Mouse (Mus musculus) telencephalon, adult 2 months (tissue): ENCODE measurements around the gene Elf1.
"Not testable (repeated sequence)": the region's sequence is repeated elsewhere in the genome, so short reads cannot be mapped to it uniquely, and the experiment has no call there.

ENCODE experiments used
- DNase-seq: peaks from one replicate; pipeline ENCODE4 v3.0.0-alpha.2; 2011; ENCODE audit warnings: low read depth, low spot score

Elf1 gene

DNA sequence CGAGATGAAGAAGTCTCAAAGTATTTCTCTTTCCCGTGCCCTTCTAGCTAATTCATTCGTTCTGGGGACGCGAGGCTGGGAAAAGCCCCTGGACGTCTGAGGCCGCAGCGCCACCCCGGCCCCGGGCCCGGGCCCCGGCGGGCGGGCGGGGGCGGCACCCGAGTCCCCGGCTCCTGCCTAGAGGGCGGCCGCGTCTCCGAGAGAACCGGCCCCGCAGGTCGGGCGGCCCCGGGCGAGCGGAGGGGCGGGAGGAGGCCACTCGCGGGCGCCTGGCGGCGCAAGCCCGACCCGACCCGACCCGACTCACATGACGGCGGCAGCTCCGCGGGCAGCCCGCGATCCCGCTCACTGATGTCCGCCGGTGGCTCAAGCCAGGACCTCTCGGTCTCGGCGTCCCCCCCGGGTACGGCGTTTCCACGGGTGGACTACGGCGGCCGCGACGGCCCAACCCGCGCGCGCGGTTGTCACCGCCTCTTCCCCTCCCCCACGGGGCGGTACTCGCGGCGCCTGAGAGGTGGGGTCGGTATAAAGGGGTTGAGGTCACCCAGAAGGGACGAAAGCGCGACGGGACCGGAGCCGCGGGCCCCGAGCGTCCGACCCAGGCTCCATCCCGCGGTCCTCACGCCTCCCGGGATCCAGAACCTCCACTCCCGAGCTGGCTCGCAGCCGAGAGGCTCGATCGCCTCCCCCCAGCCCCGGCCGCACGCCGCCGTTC is at the start of gene Elf1:
TSS of gene Elf1 (plus strand) at position 571 of the 715 bp plus-strand sequence.
- peak; percentile 61 for DNase-seq

DNA sequence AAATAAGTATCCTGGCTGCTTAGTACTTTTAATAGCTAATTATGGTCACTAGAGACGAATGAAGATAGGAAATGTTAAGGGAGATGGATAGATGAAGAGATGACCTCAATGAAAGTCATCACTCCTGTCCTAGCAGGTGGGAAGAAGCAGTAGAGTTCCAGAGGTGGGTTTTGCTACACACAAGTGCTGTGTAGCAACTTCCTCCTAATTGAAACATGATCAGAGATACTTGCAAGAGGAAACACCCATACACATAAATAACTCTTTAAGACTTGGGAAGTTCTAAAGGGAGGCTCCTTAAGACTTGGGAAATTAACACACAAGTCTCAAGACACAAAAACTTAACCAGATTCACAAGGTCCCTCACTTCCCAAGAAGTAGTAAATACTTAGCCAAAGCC is 46.9 kb upstream of the Elf1 start:
- no peak for DNase-seq

DNA sequence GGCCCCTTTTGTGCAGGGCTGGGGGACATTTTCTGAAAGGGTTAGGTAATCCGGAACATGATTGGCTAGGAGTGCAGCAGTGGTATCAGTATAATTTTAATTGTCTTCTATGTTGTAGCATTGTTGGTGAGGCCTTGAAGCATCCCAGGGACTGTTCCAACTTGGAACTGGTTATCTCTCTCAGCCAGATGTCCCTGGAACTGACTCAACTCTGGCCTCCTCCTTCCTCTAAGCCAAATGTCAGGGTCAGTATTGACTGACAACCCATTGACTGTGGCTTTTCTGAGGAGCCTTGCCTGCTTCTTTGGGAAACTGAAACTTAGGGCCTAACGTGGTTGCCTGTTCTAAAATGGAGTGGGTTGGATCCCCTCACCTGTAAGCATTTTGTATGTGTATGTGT is 40.3 kb upstream of the Elf1 start:
- no peak for DNase-seq

DNA sequence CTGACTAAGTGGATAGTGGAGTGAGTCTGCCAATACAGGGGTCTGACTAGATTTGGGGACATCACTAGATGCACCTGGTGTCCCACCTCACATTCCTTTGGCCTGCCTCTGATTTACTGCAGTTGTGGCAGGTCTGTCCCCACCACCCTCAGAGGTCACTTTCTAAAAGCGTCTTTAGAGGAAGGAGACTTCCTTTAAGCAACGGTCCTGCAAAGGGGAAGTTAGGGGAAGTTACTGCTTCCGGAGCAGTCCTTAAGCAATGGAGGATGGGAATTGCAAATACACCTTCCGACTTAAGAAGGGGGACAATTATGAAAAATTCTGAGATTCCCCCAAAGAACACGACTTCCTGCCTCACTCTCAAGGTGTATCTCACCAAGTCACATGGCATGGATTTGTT is 39.6 kb upstream of the Elf1 start:
- no peak for DNase-seq

- DNase-seq: no peak
Measured at GRCm38 (mm10) chr14:79444601-79445000, 36.4 kb upstream of the Elf1 start.

DNA sequence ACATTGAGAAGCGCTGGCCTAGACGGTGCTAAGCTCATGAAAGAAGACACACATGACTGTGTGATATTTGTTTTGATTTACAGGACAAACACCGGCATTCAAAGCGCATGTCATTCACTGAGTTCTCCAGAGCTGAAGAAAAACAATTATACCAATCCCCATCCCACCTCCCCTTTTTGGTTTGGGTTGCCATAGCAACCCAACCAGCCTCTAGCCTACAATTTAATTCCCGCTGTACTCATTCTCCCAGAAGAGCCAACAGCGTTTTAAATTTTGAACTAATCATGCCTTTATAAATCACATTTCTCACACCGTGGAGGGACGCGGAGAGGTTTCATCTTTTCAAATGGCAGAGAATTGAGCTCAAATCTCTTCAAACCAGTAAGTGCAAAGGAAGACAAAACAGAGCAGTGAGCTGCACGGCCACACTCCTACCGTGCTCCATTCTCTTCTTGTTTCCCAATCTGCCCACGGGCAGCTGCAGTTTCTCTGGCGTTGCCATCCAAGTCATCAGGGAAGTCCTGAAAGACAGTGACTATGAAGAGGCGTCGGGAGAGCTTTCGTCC is 35.9 kb upstream of the Elf1 start:
- peak; percentile 48 for DNase-seq

DNA sequence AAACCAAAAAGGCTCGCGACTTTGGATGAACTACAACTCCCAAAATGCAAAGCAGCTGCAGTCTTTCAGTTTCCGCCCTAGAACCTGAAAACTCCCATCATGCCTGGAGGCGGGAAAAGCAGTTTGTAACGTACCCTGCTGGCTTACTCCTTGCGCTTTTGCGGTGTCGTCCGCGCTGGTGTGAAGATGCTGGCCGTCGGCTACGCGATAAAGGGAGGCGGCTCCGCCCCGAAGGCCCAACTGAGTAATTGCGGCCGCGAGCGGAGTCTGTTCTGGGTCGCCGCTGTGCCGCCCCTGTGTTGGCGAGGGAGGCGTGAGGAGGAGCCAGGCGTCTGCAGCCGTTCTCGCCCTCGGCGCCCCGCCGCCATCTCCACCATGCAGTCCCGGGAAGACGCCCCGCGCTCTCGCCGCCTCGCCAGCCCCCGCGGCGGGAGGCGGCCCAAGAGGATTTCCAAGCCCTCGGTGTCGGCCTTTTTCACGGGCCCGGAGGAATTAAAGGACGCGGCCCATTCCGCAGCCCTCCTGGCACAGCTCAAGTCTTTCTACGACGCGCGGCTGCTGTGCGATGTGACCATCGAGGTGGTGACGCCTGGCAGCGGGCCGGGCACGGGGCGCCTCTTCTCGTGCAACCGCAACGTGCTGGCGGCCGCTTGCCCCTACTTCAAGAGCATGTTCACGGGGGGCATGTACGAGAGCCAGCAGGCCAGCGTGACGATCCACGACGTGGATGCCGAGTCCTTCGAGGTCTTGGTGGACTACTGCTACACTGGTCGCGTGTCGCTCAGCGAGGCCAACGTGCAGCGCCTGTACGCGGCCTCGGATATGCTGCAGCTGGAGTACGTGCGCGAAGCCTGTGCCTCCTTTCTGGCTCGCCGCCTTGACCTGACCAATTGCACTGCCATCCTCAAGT is 29.1 kb upstream of the Elf1 start, which contains the start of gene Kbtbd6:
TSS of gene Kbtbd6 (plus strand) at position 155 of the 910 bp plus-strand sequence.
- DNase-seq: peak; percentile 89

DNA sequence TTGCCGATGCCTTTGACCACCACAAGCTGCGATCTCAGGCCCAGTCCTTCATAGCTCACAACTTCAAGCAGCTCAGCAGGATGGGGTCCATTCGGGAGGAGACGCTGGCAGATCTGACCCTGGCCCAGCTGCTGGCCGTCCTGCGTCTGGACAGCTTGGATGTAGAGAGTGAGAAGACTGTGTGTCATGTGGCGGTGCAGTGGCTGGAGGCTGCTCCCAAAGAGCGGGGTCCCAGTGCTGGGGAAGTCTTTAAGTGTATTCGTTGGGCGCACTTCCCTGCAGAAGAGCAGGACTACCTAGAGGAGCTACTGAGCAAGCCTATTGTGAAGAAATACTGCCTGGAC is 28.4 kb upstream of the Elf1 start:
- not testable (repeated sequence) for DNase-seq

DNA sequence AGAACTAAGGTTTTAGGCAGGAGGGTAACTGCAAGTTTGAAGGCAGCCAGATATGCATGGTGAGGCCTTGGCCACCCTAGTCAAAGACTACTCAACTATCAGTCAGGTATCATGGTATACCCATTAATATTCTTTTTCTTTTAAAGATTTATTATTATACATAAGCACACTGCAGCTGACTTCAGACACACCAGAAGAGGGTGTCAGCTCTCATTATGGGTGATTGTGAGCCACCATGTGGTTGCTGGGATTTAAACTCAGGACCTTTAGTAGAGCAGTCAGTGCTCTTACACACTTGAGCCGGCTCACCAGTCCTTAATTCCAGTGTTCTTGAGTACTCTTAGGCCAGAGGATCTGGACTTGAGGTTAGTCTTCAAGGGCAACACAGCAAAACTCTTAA is 20.6 kb upstream of the Elf1 start:
- no peak for DNase-seq

GRCm38 (mm10) chr14:79460988-79461387 is 20.0 kb upstream of the Elf1 start:
- no peak for DNase-seq

DNA sequence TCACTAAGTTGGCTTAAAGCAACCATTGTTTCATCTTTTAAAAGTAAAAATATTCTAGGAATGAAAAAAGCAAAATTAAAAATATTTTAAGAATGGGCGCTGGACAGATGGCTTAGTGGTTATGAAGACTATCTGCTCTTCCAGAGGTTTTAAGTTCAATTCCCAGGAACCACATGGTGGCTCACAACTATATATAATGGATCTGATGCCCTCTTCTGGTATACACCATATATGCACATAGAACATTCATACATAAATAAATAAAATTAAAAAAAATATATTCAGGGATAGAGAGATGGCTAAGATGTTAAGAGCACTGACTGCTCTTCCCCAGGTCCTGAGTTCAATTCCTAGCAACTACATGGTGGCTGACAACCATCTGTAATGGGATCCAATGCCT is 15.4 kb upstream of the Elf1 start:
- no peak for DNase-seq

GRCm38 (mm10) chr14:79467621-79468020 is 13.4 kb upstream of the Elf1 start:
- DNase-seq: peak; percentile 50

DNA sequence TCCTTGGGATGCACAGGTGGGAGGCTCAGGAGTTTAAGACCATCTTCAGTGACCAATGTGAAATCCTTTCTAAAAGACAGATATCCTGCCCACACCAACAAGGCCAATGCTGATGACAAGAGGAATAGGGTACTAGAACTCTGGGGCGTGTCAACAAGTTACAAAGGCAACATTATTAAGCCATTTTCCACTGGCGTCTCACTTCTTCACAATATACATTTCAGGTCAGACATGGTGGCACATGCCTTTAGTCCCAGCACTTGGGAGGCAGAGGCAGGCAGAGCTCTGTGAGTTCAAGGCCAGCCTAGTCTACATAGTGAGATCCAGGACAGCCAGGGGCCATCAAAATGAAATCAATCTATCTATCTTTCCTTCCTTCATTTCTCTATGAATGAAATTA is 7.6 kb upstream of the Elf1 start:
- no peak for DNase-seq

DNA sequence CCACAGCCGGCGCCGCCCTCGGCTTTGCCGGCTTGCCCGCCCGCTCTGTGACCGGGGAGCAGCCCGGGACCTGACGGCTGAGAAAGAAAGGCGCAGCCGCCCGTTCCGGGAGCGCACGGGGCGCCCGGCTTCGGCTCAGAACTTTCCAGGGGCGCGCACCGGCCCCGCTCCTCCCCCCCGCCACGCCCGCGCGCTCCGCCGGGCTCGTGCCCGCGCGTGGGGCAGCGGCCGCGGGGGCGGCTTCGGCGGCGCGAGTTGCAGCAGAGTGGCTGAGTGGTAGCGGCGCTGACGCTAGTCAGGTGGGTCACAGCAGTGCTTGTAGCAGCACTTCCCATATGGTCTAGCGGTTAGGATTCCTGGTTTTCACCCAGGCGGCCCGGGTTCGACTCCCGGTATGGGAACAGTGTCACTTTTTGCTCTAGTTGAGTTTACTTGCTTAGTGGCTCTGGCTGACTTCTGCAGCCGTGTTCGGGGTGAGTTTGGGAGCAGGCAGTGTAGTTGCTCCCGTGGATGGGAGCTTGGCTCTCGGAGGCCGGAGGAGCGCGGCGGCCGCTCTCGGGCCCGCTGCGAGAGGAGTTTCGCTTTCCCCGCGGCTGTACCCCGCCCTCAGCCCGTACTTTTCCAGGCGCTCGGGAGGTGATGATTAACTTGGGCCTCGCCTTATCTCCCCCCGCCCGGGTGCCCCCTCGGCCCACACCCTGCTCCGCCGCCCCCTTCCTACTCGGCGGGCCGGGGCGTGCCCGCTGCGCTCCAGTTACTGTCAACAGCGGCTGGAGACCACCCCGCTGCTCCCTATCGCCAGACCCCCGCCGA is 551 bp downstream of the Elf1 start, which contains the start of gene Wbp4:
TSS of gene Wbp4 (minus strand) at position 182 of the 813 bp plus-strand sequence.
- peak; percentile 90 for DNase-seq

DNA sequence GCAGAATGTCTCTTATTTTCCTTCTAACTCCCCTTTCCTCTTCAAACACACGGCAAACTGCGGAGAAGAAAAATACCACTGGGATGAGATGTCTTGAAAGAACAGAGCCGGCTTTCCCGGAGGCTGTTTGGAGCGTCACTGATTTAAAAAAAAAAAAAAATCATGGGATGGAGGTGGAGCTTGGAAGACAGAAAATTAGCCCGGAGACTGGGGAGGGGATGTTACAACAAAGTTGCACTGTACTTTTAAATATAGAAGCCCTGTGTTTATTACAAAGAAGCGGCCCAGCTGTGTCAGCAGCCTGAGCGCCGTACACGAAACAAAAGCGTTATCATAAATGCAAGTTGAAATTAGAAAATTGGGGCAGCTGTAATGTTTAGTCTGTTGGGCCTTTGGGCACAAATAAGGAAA is 1.3 kb downstream of the Elf1 start:
- DNase-seq: peak; percentile 59

- DNase-seq: no peak
Measured at GRCm38 (mm10) chr14:79482747-79483355, 1.9 kb downstream of the Elf1 start.

DNA sequence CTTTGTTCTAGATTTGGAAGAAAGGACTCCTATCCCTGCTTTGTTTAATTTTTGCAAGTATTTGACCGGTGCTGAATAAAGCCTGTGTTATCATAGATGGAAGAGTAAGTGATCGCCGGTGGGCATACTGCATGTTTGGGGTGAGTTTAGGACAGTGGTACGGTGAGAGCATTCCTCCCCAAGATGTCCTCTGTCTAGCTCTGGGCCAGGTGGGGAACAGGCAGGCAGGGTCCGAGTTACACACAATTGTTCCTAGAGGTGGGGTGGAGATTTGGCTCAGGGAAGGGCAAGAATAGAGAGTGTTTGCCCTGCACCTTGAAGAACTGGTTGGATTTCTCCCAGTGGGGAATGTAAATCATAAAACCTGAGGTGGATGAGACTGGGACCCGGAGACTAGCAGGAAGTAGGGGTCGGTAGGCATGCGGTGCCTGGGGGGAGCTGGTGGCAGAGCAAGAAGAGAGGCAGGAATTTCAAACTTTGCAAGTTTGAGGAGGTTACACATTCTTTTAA is 2.7 kb downstream of the Elf1 start:
- no peak for DNase-seq

DNA sequence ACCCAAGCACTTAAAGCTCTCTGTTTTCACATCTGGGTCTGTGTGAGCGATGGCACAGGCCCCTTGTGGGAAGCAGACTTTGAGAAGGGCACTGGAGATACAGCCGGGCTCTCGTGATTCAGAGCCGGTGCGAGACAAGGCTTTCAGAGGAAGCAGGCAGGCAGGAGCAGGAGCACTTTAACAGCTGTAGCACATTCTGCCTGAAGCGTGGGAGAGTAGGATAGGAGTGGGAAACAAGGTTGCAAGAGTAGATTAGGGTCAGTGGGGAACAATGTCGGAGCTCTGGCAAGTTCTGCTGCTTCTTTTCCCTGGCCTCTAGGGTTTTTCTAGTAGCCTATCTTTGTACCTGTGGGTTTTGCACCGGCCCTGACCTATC is 5.6 kb downstream of the Elf1 start:
- no peak for DNase-seq

GRCm38 (mm10) chr14:79486993-79487731 is 6.2 kb downstream of the Elf1 start:
- DNase-seq: peak; percentile 55

GRCm38 (mm10) chr14:79488531-79488930 is 7.5 kb downstream of the Elf1 start:
- DNase-seq: no peak
